Mouse (Mus musculus) layer of hippocampus, postnatal 36 days (tissue): ENCODE measurements around the gene Slc25a12. TPM values are rescaled to one million over a fixed set of nuclear protein-coding genes. Genes with fewer than 3 reads are reported as not detected.
A peak's percentile ranks its signal among the peaks of the same experiment; 100 is the strongest.

ENCODE experiments used
- DNase-seq, 2 experiments: peaks; one replicate each; pipeline ENCODE4 v3.0.0; 2022
- total RNA-seq, 2 experiments: library from RNA; stranded (reverse); gene quantifications; 2 replicates each; pipeline ENCODE4 v1.2.3; 2021

The Slc25a12 gene
- total RNA-seq, 2 experiments from 2014 or later: 155 to 160 TPM

DNA sequence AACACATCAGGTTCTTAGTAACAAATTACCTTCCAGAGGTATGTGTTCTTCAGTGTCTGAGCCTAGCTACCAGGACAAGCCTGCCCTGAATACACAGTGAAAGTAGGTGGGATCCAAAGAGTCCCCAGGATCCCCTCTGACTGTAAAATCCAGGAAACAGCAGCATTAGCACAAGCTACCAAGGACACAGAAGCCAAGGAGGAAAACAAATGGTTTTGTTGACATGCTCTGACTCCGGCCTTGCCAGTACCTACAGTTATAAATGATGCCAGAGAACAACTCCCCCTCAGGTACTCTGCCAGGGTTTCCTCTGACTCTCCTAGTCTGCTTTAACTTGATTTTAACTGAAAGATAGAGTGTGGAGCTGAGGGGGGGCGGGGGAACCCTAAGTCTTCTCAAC, 18.0 kb downstream of the Slc25a12 start:
- DNase-seq: no peak

DNA sequence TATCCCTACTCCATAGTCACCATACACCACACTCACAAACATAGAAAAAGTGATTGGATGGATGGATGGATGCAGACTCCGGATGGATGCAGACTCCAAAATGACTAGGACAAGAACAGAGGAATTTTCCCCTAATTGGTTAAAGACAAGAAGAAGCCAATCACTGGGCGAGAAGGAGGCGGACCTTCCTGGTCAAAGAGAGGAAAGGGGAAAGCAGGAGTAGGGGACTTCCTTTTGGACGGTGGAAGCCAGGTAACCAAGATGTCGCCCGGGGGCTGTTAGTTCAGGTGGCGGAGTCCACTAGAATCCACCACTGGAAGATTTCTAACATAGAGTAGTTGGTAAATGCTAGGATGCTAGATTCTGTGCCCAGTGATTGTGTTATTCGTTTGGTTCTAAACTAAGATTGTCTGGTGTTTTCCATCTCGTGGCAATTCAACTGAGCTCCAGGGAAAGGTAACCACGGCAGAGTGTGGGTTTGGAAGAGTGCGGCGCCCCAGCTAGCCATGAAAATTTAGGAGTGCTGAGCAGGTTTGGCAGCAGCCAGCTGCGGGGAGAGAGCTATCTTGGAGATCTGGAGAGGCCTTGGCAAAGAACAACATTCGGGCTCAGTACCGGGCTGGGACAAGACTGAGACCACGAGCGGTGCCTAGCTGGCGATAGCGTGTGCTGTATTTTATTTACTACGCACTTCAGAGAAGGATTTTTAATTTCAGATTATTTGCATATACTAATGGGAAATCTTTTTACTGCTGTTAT, 19.6 kb downstream of the Slc25a12 start:
- no peak for DNase-seq

DNA sequence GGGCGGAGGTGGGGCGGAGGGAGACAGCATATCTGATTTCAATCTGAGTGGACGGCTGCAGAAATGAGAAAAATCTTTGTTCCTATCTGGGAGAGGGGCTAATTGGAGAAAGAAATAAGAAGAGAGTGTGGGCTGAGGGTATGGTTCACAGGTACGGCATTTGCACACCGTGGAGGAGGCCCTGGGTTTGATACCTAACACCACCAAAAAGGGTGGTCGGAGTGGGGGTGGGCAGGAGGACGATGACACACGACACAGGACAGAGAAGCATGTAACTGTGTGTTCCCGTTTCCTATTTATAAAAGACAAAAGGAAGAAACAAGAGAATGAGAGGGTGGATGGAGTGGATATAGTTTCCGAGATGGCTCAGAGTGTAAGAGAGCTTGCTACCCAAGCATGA, 20.4 kb downstream of the Slc25a12 start:
- no peak for DNase-seq

DNA sequence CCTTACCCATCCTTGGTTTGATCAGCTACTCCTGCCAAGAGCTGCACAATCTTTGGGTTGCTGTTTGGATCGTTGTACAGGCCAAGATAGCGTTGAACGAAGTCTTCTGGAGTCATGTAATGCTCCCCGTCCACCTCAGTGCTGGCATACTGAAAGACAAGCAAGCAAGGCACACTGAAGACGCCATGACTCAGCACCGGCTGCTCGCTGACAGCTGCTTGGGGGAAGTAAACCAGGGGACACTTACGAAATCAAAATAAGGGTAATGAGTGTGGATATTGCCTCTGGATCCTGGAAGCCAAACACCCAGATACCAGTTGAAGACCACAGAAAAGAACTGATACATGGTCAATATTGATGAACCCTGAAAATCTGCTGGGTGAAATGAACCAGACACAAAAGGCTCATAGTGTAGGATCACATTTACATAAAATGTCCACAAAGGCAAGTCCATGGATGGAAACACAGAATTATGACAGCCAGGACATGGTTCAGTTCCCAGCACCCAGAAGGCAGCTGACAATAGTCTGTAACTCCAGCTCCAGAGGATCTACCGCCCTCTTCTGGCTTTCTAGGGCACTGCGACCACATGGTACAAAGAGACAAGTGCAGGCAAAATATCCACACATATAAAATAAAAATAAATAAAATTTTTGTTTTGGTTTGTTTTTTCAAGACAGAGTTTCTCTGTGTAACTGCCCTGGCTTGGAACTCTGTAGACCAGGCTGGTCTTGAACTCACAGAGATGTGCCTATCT, 23.5 kb downstream of the Slc25a12 start:
- peak in 1 of 2 experiments; percentile 37 for DNase-seq

DNA sequence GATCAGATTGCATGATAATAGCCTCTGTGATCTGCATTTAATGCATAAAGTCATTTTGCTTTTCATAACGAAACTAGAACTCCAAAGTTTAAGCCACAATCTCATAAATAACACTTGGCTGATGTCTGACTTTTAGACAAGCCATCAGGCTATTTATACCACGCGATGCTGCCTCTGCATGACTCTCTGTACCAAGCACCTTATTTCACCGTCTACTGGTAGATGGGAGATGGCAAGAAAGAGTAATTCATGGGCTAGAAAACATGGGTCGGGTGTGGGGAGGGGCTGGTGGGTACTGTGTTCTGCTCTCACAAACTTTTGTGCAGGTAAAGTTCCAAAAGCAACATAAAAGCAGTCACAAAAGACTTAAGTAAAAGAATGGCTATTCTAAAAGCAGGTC, 27.4 kb downstream of the Slc25a12 start:
- DNase-seq: no peak

DNA sequence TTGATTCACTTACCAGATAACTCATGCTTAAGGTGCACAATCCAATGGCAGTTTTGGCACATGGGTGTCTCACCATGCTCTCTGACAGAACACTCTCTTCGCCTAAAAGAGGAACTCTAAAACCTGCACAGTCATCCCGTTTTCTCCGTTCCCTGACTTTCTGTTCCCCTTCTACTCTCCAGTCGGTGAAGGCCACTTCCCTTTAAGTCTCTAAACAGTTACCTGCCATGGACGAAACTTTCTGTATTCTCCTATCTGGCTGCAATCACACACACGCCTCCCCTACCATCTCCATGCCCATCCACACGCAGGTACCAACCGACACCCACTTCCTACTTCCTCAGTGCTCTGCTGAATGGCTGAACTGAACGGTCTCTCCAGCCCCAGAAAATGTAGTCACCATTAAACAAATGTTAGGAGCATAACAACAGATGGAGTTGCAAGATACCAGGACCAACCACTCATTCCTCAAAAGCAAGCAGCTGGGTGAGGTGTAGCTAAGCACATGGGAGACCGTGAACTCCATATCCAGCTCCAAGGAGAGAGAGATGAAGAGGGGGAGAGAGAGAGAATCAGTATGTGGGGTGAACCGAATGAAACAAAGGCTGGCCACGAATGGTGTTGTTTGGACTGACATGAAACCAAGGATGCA, 29.3 kb downstream of the Slc25a12 start:
- DNase-seq: no peak

DNA sequence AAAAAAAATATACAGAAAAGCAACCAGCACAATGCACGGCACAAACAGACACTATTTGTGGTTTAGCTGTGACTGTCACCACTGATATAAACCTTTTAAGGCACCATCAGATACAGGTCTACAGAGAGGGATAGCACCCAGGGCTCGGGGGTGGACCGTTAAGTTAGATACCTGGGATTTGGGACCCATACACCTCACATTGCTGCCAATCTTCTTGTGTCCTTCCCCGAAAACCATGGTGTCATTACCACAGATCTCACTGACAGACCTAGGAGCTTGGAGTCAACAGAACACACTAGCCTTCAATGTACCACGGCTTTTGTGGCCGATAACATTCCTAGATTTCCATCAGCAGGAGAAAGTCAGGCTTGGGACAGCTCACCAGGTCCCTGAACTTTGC, 30.9 kb downstream of the Slc25a12 start:
- no peak for DNase-seq

DNA sequence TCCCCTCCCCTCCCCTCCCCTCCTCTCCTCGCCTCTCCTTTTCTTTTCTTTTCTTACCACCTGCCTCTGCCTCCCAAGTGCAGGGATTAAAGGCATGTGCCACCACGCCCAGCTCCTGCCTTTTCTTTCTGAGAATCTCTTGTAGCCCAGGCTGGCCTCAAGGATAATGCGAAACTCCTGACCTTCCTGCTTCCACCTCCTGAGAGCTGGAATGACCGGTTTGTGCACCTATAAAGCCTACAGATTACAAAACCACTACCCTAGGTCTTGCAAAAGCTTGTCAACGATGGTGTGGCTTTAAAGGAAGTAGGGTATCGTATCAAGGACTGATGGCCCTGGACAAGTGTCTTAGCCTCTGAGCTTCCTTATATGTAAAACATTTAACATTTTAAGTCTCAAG, 31.3 kb downstream of the Slc25a12 start:
- no peak for DNase-seq

DNA sequence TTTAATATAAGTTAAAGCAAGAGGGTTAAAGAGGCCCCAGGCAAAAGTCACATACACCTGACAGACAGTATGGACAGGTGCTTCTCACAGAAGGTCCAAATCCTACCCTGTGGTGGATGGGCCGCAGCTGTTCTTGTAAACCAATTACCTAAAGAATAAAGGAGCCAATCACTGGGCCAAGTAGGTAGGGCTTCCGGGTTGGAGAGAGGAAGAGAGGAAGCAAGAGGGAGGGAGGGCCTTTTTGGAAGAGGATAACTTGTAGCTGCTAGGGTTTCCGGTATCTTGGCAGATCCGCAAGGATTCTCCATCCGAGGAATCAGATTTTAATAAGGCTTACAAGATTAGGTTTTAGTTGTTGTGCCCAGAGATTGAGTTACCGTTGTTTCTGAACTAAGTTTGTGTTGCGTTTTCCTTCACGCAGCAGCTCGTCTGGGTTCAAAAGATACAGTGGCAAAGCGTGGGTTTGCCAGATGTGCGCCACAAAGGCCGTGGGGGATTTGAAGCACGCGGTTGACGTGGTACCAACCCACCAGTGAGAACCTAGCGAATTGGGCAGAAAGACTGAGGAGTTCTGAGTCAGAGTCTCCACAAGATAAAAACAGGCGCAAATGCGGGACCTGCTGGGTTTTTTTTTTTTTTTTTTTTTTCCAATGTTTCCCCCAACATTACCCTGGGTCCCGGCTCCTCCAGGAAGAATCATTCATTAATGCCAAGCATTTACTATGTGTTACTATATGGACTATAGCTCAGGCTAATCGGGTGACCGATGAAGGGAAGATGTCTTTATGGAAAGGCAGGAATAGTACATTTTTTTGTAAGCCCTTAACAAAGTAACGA, 33.3 kb downstream of the Slc25a12 start:
- no peak for DNase-seq

DNA sequence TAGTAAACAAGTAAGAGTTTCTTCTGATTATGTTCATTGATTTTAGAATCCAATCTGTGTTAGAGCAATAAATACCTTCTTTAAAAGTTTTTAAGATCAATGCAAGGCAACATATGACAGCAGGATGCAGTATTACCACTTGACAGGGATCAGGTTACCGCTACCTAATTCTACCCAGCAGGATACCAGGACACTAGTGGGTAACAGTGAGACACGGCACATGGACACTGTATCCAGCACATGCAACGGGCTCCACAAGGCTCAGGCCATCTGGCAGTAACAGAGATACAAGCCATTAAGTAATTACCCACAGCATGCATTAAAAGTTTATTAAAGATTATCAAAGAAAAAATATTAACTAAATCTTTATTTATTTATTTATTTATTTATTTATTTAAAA, 37.8 kb downstream of the Slc25a12 start:
- no peak for DNase-seq

DNA sequence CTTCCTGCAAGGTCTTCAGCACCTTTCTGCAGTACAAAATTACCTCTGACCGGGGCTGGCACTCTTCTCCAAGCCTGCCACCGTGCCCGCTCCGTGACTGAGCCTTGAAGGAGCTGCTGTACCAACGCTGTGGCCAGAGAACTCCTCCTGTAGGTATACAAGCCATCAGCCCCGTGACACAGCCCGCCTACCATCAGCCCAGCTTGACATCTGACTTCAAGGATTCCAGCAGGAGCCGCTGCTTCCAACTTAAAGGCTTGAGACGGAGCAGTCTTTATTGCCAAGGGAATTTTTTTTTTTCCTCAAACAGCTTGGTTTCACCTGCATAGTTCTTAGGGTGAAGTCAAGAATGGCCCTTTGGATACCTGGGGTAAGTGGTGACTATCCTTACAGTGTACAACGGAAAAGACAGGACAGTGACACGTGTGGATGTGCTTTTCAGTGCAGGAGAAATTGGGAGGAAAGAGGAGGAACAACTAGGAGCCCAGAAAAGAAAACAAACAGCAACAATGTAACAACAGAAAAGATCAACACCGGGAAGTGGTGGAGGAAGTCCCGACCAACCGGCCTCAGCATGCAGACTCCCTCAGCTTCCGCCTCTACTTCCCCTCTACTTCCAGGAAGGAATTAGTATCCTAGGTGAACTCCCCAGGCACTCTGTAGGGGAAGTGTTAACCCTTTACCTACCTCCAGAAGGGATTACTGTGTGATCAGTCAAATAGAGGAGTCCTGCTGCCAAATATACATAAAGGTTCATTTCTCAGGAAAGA, 39.0 kb downstream of the Slc25a12 start:
- no peak for DNase-seq

DNA sequence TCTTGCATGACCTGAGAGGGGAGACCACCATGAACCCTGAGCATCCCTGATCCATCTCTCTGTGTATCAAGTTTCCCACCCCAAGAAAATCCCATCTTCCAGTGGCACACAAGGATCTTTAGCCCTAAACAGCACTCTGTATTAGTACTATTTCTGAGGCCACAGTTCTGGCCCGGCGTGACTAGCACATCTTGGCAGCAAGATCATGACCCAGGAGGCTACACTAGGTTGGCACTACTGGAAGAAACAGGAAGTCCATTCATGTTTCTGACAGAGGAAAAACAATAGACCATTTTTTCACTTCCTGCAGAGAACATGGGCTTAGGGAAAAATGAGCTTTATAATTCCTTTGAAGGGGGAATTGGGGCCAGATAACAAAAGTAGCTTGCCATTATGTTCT, 39.8 kb downstream of the Slc25a12 start:
- DNase-seq: no peak

DNA sequence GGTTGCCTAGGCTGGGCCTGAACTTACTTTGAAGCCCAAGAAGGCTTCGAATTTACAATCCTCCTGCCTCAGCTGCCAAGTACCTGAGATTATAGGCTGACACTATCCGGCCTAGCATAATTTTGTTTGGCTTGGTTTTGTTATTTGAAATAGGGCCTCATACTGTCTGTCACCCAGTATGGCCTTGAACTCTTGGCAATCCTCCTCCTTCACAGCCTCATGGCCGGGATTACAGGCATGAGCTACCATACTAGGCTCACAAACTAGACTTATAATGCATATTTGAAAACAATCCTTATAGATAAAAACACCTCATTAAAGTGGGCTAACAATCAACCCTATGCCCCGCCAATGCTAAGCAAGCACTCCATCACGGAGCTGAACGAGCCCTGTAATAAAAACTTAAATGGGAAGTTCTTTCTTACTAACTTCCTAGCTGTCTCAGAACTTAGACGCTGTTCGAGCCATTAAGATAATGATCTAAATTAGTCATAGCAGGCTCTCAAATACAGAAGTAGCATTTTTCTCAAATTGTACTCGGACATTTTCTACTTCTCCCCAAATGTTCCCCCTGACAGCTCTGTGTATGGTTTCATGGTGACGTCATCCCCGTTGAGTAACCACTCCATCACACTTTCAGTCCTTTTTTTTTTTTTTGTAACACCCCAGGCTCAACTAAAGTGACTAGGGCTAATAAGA, 40.6 kb downstream of the Slc25a12 start:
- no peak for DNase-seq

DNA sequence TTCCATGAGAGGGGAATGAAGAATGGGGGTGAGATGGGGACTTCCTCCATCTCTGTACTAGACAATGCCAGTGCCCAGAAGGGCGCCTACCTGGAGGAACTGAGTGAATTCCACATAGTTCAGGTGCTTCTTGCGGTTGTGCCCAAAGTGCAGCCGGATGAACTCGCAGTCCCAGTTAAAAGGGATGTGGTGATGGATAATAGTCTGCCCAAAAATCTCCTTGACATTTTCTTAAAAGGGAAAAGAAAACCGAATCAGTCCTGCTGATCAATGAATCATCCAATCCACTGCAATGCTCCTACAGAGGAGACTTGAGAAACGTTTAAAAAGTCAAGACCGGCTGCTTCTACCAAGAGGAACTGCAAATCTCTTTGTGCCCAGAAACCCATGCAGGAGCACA, 43.7 kb downstream of the Slc25a12 start:
- no peak for DNase-seq

DNA sequence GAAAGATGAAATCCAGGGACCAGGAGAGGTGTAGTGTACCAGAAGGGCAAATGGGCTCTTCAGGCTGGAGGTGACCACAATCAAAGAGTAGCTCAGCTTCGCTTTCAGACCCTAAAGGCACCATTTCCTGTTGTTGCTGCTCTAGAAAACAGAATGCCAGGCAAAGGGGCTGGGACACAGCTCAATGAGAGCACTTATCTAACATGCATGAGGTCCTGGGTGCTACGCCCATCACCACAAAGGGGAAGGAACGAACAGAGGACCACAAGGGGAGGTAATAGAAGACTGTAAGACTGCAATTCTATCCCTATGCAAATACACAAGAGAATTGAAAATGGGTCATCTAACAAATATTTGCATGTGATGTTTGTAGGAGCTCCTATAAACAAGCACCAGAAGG, 46.1 kb downstream of the Slc25a12 start:
- DNase-seq: no peak

DNA sequence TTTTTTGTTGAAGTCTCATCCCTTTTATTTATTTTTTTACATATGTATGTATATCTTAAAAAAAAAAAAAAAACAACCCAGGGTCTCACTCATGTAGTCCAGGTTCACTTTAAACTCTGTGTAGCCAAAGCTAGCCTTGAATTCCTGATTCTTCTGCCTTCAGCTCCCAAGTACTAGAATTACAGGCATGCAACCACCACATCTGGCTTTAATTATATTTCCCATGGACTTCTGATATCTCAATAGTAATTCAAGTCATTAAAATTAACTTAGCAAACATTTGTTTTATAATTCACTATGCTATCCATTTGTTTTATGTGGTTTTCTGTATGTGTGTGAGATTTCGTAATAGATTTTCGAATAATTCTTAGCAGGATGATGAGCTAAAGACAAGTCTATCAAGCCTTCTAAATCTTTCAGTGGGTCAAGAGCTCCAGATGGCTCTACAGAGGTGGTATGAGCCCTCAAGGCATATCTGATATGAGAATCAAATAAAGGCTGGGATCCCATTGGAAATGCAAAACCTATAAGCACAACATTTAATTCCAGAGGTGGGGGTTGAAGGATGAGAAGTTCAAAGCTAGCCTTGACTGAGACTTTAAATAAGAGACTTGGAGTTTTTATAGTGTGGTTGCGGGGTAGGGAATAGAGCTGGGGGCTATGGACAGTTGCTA, 51.3 kb downstream of the Slc25a12 start:
- DNase-seq: no peak

DNA sequence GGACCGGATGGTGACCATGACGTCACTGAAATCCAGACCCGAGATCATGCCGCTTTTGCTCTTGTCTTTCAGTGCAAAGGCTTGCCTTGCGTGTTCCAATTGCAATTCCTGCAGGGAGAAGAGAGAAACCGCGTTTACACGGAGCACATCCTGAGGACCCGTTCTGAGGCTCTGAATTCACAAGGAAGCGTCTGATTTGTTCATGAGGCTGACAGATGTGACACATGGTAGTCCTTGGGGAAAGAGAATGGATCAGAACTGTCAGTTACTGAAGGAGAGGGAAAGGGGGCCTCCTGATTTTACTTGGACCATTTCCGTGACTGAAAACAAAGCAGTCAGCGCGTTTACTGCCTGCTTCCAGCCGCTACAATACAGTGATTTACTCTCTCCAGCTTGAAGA, 52.5 kb downstream of the Slc25a12 start:
- no peak for DNase-seq

DNA sequence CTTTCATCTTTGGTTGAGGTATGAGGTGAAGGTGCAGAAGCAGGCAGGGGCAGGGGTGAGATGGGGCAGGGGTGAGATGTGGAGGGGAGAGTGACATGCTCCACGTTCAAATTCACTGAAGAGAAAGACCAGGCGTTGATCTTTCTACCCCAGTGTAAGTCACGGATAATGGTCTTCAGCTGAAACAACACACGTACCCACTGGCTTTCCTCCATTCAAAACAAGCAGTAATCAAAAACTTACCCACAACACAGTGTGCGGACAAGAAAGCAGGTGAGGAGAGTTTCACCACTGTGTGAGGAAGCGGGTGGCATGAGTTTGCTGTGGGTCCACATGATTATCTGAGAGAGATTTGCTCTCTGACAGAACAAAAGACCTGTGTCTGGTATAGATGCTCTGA, 53.5 kb downstream of the Slc25a12 start:
- no peak for DNase-seq

DNA sequence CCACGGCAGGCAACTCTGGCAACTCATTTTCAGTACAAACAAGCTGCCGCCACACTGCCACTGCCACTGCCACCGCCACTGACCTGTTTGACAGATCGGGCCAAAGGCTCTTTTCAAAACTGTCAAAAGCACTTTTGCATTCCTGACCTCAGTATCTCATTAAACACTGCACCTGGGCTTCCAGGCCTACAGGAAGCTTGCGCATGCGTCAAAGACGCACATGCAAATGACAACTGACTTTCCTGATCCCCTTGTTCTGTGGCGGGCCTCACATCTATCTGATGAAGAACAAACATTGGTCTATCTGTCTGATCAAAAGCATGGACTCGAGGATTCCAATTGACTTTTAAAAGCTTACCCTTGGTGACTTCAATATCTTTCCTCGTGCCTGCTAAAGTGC, 55.5 kb downstream of the Slc25a12 start:
- no peak for DNase-seq

DNA sequence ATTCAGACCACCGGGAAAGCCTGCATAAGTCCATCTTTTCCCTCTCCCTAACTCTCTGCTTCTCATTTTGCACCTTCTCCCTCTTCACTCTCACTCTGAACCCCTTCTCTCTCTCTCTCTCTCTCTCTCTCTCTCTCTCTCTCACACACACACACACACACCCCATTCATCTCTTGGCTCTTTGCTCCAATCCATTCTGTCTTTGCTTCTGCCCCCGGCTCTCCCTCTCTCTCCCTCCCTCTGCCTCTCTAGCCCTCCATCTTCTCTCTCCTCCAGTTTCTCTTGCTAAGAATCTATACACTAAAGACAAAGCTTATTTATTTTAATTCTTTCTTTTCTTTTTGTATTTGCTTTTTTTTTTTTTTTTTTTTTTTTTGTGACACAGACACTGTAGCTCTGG, 57.8 kb downstream of the Slc25a12 start:
- DNase-seq: no peak

DNA sequence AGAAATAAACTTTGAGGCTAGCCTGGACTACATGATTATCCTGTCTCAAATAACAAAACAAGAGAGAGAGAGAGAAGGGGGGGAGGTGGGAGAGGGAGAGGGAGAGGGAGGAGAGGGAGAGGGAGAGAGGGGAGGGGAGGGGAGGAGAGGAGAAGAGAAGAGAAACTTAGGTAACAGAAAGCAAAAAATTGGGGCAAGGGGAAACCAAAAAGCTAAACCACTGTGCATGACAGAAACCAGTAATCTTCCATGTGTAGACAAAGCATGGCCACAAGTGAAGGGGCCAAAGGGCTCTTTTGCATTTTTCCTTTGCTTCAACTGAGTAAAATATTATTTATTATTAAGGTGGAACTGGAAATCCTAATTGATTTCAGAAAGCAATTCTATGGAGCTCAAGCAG, 61.2 kb downstream of the Slc25a12 start:
- DNase-seq: no peak
